Mouse (Mus musculus): ENCODE measurements around the gene Atp8b3. TPM values are rescaled to one million over a fixed set of nuclear protein-coding genes. Genes with fewer than 3 reads are reported as not detected.

The Atp8b3 gene
- polyA plus RNA-seq, 1 experiment from 2014 or later = not detected

DNA sequence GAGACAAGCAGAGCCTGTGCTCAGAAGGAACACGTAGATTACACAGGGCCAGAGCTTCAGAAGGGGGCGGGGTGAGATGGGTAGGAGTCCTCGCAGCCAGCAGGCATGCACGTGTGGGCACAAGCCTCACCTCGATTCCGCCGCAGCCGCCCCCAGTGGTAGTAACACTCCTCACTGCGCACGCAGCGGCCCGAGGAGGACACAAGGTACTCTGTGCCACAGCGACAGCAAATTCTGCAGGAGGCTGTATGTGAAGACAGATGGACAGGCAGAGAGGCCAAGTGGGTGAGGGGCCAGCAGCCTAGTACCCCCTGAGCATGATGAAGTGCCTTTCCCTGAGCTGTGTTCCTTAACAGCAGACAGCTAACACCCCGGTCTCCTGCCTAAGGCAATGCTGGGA is 4.9 kb upstream of the Atp8b3 start:
- 89% methylated on average over 14 of the region's 14 CpGs for WGBS (ENCODE audit: insufficient replicate concordance)
- H3K4me2 ChIP-seq (ENCODE audit: low read depth, low read length) = no peak overlapping the region
- no peaks in the 10 kb centered on the region for H3K9me3 ChIP-seq (replicated peaks; ENCODE audit: control insufficient read depth, low read length)
- no peaks in the 10 kb centered on the region for H3K27me3 ChIP-seq (ENCODE audit: control insufficient read depth, insufficient read depth, low read depth, low read length)
- no peak overlapping the region for H3K27ac ChIP-seq (ENCODE audit: low read length)
- H3K4me3 ChIP-seq (ENCODE audit: low read depth, low read length) = no peak overlapping the region
- ATAC-seq (ENCODE audit: low read depth) = no peak
- peaks cover 38% of the 10 kb centered on the region for H3K4me1 ChIP-seq (ENCODE audit: control insufficient read depth, low read depth, low read length)
- no peak overlapping the region for H3K9ac ChIP-seq (ENCODE audit: low read depth, low read length)
- H3K36me3 ChIP-seq (ENCODE audit: control insufficient read depth, insufficient read depth) = peaks cover 56% of the 10 kb centered on the region

GRCm38 (mm10) chr10:80539493-80539892 is 569 bp upstream of the Atp8b3 start:
- H3K36me3 ChIP-seq (ENCODE audit: control insufficient read depth, insufficient read depth) = peaks cover 26% of the 10 kb centered on the region
- no peak for ATAC-seq (ENCODE audit: low read depth)
- 19% methylated on average over 5 of the region's 5 CpGs for WGBS (ENCODE audit: insufficient replicate concordance)
- no peaks in the 10 kb centered on the region; the same call in 1 of the 2 replicates for H3K27me3 ChIP-seq (ENCODE audit: control insufficient read depth, insufficient read depth, low read depth, low read length)
- peak overlapping the region; percentile 81 for H3K4me2 ChIP-seq (ENCODE audit: low read depth, low read length)
- no peak overlapping the region for H3K4me3 ChIP-seq (ENCODE audit: low read depth, low read length)
- 0 out of 2 replicates have a peak overlapping the region, but pooled peaks have one; percentile 26 for H3K27ac ChIP-seq (ENCODE audit: low read length)
- peaks cover 46% of the 10 kb centered on the region for H3K4me1 ChIP-seq (ENCODE audit: control insufficient read depth, low read depth, low read length)
- H3K9ac ChIP-seq (ENCODE audit: low read depth, low read length) = no peak overlapping the region
- no peaks in the 10 kb centered on the region for H3K9me3 ChIP-seq (replicated peaks; ENCODE audit: control insufficient read depth, low read length)

- Histone ChIP-seq H3K27me3 (ENCODE audit: control insufficient read depth, insufficient read depth, low read depth, low read length) (no peaks in the 10 kb centered on the region; the same call in 1 of the 2 replicates), H3K9me3 (replicated peaks; ENCODE audit: control insufficient read depth, low read length) (no peaks in the 10 kb centered on the region), H3K4me1 (ENCODE audit: control insufficient read depth, low read depth, low read length) (peaks cover 59% of the 10 kb centered on the region), H3K36me3 (ENCODE audit: control insufficient read depth, insufficient read depth) (peaks cover 14% of the 10 kb centered on the region), H3K27ac (ENCODE audit: low read length) (no peak overlapping the region), H3K4me3 (ENCODE audit: low read depth, low read length) (no peak overlapping the region), H3K4me2 (ENCODE audit: low read depth, low read length) (no peak overlapping the region), H3K9ac (ENCODE audit: low read depth, low read length) (no peak overlapping the region)
- no peak for ATAC-seq (ENCODE audit: low read depth)
- 47% methylated on average over 5 of the region's 5 CpGs for WGBS (ENCODE audit: insufficient replicate concordance)
Measured at GRCm38 (mm10) chr10:80538180-80538579, 744 bp downstream of the Atp8b3 start.

GRCm38 (mm10) chr10:80535711-80536110 is 3.2 kb downstream of the Atp8b3 start:
- Histone ChIP-seq H3K9ac (ENCODE audit: low read depth, low read length) (peak overlapping the region; percentile 54), H3K27ac (ENCODE audit: low read length) (peak overlapping the region; percentile 85), H3K4me3 (ENCODE audit: low read depth, low read length) (peak overlapping the region; percentile 59)

GRCm38 (mm10) chr10:80535071-80535470 is 3.9 kb downstream of the Atp8b3 start:
- WGBS (ENCODE audit: insufficient replicate concordance) = 2% methylated on average over 14 of the region's 14 CpGs
- Histone ChIP-seq H3K4me3 (ENCODE audit: low read depth, low read length) (peak overlapping the region; percentile 59), H3K9me3 (replicated peaks; ENCODE audit: control insufficient read depth, low read length) (no peaks in the 10 kb centered on the region), H3K4me2 (ENCODE audit: low read depth, low read length) (peak overlapping the region; percentile 79), H3K36me3 (ENCODE audit: control insufficient read depth, insufficient read depth) (no peaks in the 10 kb centered on the region), H3K27ac (ENCODE audit: low read length) (peak overlapping the region; percentile 85), H3K9ac (ENCODE audit: low read depth, low read length) (peak overlapping the region; percentile 54), H3K4me1 (ENCODE audit: control insufficient read depth, low read depth, low read length) (peaks cover 61% of the 10 kb centered on the region), H3K27me3 (ENCODE audit: control insufficient read depth, insufficient read depth, low read depth, low read length) (no peaks in the 10 kb centered on the region; the same call in 1 of the 2 replicates)
- peak; percentile 31 for ATAC-seq (ENCODE audit: low read depth)

More at GRCm38 (mm10) chr10:80535711-80536110, 3.2 kb downstream of the Atp8b3 start:
- peak overlapping the region; percentile 79 for H3K4me2 ChIP-seq (ENCODE audit: low read depth, low read length)
- peaks cover 64% of the 10 kb centered on the region for H3K4me1 ChIP-seq (ENCODE audit: control insufficient read depth, low read depth, low read length)
- no peaks in the 10 kb centered on the region; the same call in 1 of the 2 replicates for H3K27me3 ChIP-seq (ENCODE audit: control insufficient read depth, insufficient read depth, low read depth, low read length)
- H3K36me3 ChIP-seq (ENCODE audit: control insufficient read depth, insufficient read depth) = no peaks in the 10 kb centered on the region
- 13% methylated on average over 13 of the region's 13 CpGs for WGBS (ENCODE audit: insufficient replicate concordance)
- ATAC-seq (ENCODE audit: low read depth) = no peak
- H3K9me3 ChIP-seq (replicated peaks; ENCODE audit: control insufficient read depth, low read length) = no peaks in the 10 kb centered on the region

GRCm38 (mm10) chr10:80533704-80534103 is 5.2 kb downstream of the Atp8b3 start:
- H3K9me3 ChIP-seq (replicated peaks; ENCODE audit: control insufficient read depth, low read length) = no peaks in the 10 kb centered on the region
- H3K27ac ChIP-seq (ENCODE audit: low read length) = peak overlapping the region; percentile 85
- peak overlapping the region; percentile 27; the same call in 1 of the 2 replicates for H3K4me2 ChIP-seq (ENCODE audit: low read depth, low read length)
- peak overlapping the region; percentile 19; the same call in 1 of the 2 replicates for H3K9ac ChIP-seq (ENCODE audit: low read depth, low read length)
- no peaks in the 10 kb centered on the region for H3K36me3 ChIP-seq (ENCODE audit: control insufficient read depth, insufficient read depth)
- WGBS (ENCODE audit: insufficient replicate concordance) = 4% methylated on average over 7 of the region's 7 CpGs
- H3K4me3 ChIP-seq (ENCODE audit: low read depth, low read length) = no peak overlapping the region
- peak; percentile 72 for ATAC-seq (ENCODE audit: low read depth)
- H3K4me1 ChIP-seq (ENCODE audit: control insufficient read depth, low read depth, low read length) = peaks cover 49% of the 10 kb centered on the region
- peaks cover 3% of the 10 kb centered on the region; the same call in 1 of the 2 replicates for H3K27me3 ChIP-seq (ENCODE audit: control insufficient read depth, insufficient read depth, low read depth, low read length)

DNA sequence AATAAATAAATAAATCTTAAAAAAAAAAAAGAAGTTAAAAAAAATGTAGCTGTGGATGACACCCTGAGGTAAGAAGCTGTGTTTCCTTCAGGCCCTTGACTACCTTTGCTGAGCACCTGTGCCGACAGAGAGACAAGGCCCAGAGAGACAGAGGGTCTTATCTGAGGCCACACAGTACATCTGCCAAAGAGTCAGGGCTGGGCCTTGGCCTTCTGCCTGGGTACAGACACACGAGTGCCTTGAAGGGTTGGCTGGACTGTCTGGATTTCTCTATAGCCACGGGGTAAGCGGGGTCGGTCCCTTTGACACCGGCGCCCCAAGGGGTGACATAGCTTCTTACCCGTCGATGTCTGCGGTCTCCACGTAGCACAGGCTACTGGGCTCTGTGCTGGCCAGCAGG is 6.1 kb downstream of the Atp8b3 start:
- H3K36me3 ChIP-seq (ENCODE audit: control insufficient read depth, insufficient read depth) = no peaks in the 10 kb centered on the region
- peak overlapping the region; percentile 14; the same call in 1 of the 2 replicates for H3K27ac ChIP-seq (ENCODE audit: low read length)
- peaks cover 40% of the 10 kb centered on the region for H3K4me1 ChIP-seq (ENCODE audit: control insufficient read depth, low read depth, low read length)
- 70% methylated on average over 11 of the region's 11 CpGs for WGBS (ENCODE audit: insufficient replicate concordance)
- H3K9ac ChIP-seq (ENCODE audit: low read depth, low read length) = no peak overlapping the region
- peaks cover 3% of the 10 kb centered on the region; the same call in 1 of the 2 replicates for H3K27me3 ChIP-seq (ENCODE audit: control insufficient read depth, insufficient read depth, low read depth, low read length)
- H3K4me2 ChIP-seq (ENCODE audit: low read depth, low read length) = peak overlapping the region; percentile 22; the same call in 1 of the 2 replicates
- no peak overlapping the region for H3K4me3 ChIP-seq (ENCODE audit: low read depth, low read length)
- peak; percentile 25; the same call in 1 of the 2 replicates for ATAC-seq (ENCODE audit: low read depth)
- no peaks in the 10 kb centered on the region for H3K9me3 ChIP-seq (replicated peaks; ENCODE audit: control insufficient read depth, low read length)

GRCm38 (mm10) chr10:80526172-80526571 is 12.8 kb downstream of the Atp8b3 start:
- H3K4me1 ChIP-seq (ENCODE audit: control insufficient read depth, low read depth, low read length) = no peaks in the 10 kb centered on the region
- H3K4me2 ChIP-seq (ENCODE audit: low read depth, low read length) = no peak overlapping the region
- no peaks in the 10 kb centered on the region for H3K9me3 ChIP-seq (replicated peaks; ENCODE audit: control insufficient read depth, low read length)
- ATAC-seq (ENCODE audit: low read depth) = no peak
- H3K27me3 ChIP-seq (ENCODE audit: control insufficient read depth, insufficient read depth, low read depth, low read length) = peaks cover 13% of the 10 kb centered on the region
- WGBS (ENCODE audit: insufficient replicate concordance) = 25% methylated on average over 9 of the region's 9 CpGs
- no peak overlapping the region for H3K27ac ChIP-seq (ENCODE audit: low read length)
- H3K9ac ChIP-seq (ENCODE audit: low read depth, low read length) = no peak overlapping the region
- H3K36me3 ChIP-seq (ENCODE audit: control insufficient read depth, insufficient read depth) = no peaks in the 10 kb centered on the region
- H3K4me3 ChIP-seq (ENCODE audit: low read depth, low read length) = no peak overlapping the region

- Histone ChIP-seq H3K9me3 (replicated peaks; ENCODE audit: control insufficient read depth, low read length) (no peaks in the 10 kb centered on the region), H3K4me2 (ENCODE audit: low read depth, low read length) (no peak overlapping the region), H3K9ac (ENCODE audit: low read depth, low read length) (no peak overlapping the region), H3K4me1 (ENCODE audit: control insufficient read depth, low read depth, low read length) (no peaks in the 10 kb centered on the region), H3K27me3 (ENCODE audit: control insufficient read depth, insufficient read depth, low read depth, low read length) (peaks cover 14% of the 10 kb centered on the region), H3K36me3 (ENCODE audit: control insufficient read depth, insufficient read depth) (no peaks in the 10 kb centered on the region), H3K4me3 (ENCODE audit: low read depth, low read length) (no peak overlapping the region), H3K27ac (ENCODE audit: low read length) (no peak overlapping the region)
- 84% methylated on average over 7 of the region's 7 CpGs for WGBS (ENCODE audit: insufficient replicate concordance)
- no peak for ATAC-seq (ENCODE audit: low read depth)
Measured at GRCm38 (mm10) chr10:80523299-80523698, 15.6 kb downstream of the Atp8b3 start.
